Mouse (Mus musculus) kidney, embryonic 14.5 days (tissue): ENCODE measurements around the gene Paf1. TPM values are rescaled to one million over a fixed set of nuclear protein-coding genes. Genes with fewer than 3 reads are reported as not detected.

ENCODE experiments used
- ATAC-seq: fragments of 200-750 bp; cut with Nextera tagmentation; 2 replicates; pipeline ENCODE4 v1.8.0; 2017; ENCODE audit warnings: moderate number of reproducible peaks, mild to moderate bottlenecking, moderate TSS enrichment, moderate library complexity; ENCODE audit not compliant: low FRiP score, low TSS enrichment
- H3K27ac ChIP-seq: fragments of 300-500 bp; sonication (generic); 2 replicates; pipeline ENCODE4 v1.5.1; 2014; ENCODE audit warnings: low read depth, mild to moderate bottlenecking, low read length, moderate library complexity, mixed read lengths
- H3K27me3 ChIP-seq: fragments of 300-500 bp; sonication (generic); 2 replicates; pipeline ENCODE4 v1.6.1; 2014; ENCODE audit warnings: mild to moderate bottlenecking, low read length; ENCODE audit not compliant: control insufficient read depth, insufficient read depth
- H3K36me3 ChIP-seq: fragments of 300-500 bp; sonication (generic); 2 replicates; pipeline ENCODE4 v1.6.1; 2014; ENCODE audit warnings: low read length, mixed read lengths; ENCODE audit not compliant: control insufficient read depth, insufficient read depth
- H3K4me1 ChIP-seq: fragments of 300-500 bp; sonication (generic); 2 replicates; pipeline ENCODE4 v1.6.1; 2014; ENCODE audit warnings: low read length, mixed read lengths; ENCODE audit not compliant: control insufficient read depth, insufficient read depth
- H3K4me2 ChIP-seq: fragments of 300-500 bp; sonication (generic); replicated peaks from 2 replicates; pipeline ENCODE4 v1.6.1; 2014; ENCODE audit warnings: low read depth, mild to moderate bottlenecking, low read length
- H3K4me3 ChIP-seq: fragments of 300-500 bp; sonication (generic); 2 replicates; pipeline ENCODE4 v1.5.1; 2014; ENCODE audit warnings: mild to moderate bottlenecking, low read length
- H3K9ac ChIP-seq: fragments of 300-500 bp; sonication (generic); 2 replicates; pipeline ENCODE4 v1.6.1; 2014; ENCODE audit warnings: low read depth, mild to moderate bottlenecking, low read length, moderate library complexity
- H3K9me3 ChIP-seq: fragments of 300-500 bp; sonication (generic); 2 replicates; pipeline ENCODE4 v1.6.1; 2016; ENCODE audit warnings: low read length; ENCODE audit not compliant: control insufficient read depth
- WGBS: fragments of 180-500 bp; shearing (Covaris S2); extraction: QIAGEN DNeasy Blood & Tissue Kit; methylation state at CpG from one replicate; pipeline ENCODE4 v1.1.7; 2014; 5-methylcytosine and 5-hydroxymethylcytosine counted together
- polyA plus RNA-seq: library from polyadenylated mRNA; unstranded; fragments of >200 nt; fragmentation: Nextera tagmentation; extraction: Ambion mirVana; gene quantifications from 2 replicates; pipeline ENCODE4 v1.2.1, GENCODE M21; 2014

Gene Paf1
- 68.4 and 82.1 TPM in 2 replicates for polyA plus RNA-seq

DNA sequence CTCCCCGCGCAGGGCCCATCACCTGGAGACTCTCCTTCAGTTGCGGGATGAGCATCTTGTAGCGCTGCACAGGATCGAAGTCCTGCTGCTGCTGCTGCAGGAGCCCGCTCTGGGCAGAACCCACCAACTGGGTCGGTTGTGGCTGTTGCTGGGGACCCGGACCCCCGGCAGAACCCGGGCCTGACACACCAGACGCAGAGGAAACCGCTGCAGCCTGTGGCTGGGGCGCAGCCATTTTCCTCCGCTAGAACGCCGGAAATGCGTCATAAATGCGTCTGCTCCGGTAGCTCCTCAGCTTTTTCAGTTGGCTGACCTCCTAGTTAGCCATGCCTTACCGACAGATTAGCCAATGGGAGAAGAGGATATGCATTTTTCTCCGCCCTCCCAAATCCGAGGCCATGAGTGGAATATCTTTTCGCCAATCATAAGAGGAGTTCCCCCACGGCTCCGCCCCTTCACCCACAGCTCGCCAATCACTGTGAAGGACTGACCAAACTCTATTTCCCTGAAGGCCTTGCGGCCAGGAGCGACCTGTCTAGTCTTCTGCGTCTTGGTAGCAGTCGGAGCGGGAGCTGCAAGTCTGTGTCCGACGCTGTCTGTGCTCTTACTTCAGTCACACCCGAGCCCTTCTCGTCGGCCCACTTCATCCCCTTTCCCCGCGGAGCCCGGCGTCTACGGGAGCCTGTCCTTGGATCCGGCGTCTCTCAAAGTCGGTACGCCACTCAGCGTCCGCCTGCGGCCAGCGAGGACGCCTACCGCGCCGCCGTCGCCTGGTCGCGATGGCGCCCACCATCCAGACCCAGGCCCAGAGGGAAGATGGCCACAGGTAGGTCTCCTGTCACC is at the start of gene Paf1, which contains the start of gene Med29:
TSS of gene Paf1 (plus strand) at position 523 of the 843 bp plus-strand sequence.
TSS of gene Med29 (minus strand) at position 280 of the 843 bp plus-strand sequence.
- Histone ChIP-seq H3K4me2 (peak within 1 kb of the TSS; percentile 90), H3K9me3 (no peaks in the 10 kb centered on the region), H3K36me3 (peaks cover 50% of the 10 kb centered on the region), H3K27ac (peak within 1 kb of the TSS; percentile 65; the same call in 1 of the 2 replicates), H3K4me1 (peaks cover 10% of the 10 kb centered on the region; the same call in 1 of the 2 replicates), H3K9ac (peak within 1 kb of the TSS; percentile 86), H3K27me3 (no peaks in the 10 kb centered on the region), H3K4me3 (peak within 1 kb of the TSS; percentile 92)
- peak; percentile 98 for ATAC-seq
- under 1% methylated on average over 58 of the region's 58 CpGs for WGBS

DNA sequence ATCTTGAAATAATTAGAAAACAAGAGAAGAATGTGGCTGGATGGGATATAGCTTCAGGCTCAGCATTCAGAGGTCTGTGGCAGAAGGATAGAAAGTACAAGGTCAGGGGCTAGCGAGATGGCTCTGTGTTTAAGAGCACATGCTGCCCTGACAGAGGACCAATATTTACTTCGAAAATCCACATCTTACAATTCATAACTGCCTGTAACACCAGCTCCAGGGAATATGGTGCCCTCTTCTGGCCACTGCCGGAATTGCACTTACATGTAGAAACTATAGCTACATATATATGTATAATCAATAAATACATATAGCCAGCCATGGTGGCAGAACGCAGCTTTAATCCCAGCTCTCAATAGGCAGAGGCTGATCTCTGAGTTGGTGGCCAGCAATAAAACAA is 48.1 kb upstream of the Paf1 start:
- Histone ChIP-seq H3K4me2 (no peak overlapping the region), H3K36me3 (no peaks in the 10 kb centered on the region), H3K9me3 (no peaks in the 10 kb centered on the region), H3K9ac (no peak overlapping the region), H3K27ac (no peak overlapping the region), H3K27me3 (no peaks in the 10 kb centered on the region), H3K4me3 (no peak overlapping the region), H3K4me1 (peaks cover 11% of the 10 kb centered on the region; the same call in 1 of the 2 replicates)
- ATAC-seq = no peak
- WGBS = 1% methylated on average over 4 of the region's 4 CpGs

DNA sequence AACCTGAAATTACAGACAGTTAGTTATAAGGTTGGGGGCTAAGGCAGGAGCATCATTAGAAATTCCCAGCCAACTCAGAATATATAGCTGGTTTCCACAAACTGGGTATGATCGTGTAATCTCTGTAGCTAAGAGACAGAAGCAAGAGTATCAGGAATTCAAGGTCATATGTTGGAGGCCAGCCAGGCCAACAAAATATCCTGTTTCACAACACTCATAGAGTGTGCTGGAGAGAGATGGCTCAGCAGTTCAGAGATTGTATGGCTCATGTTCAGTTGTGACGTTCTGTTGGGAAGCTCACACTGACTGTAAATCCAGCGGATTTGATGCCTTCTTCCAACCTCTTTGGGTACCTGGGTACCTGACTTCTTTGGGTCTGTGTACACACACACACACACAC is 45.0 kb upstream of the Paf1 start:
- no peak for ATAC-seq
- H3K27me3 ChIP-seq = no peaks in the 10 kb centered on the region
- H3K9ac ChIP-seq = no peak overlapping the region
- no peaks in the 10 kb centered on the region for H3K9me3 ChIP-seq
- H3K4me2 ChIP-seq = no peak overlapping the region
- no peak overlapping the region for H3K27ac ChIP-seq
- H3K4me3 ChIP-seq = no peak overlapping the region
- peaks cover 18% of the 10 kb centered on the region for H3K4me1 ChIP-seq
- 70% methylated on average over 3 of the region's 3 CpGs for WGBS
- peaks cover 10% of the 10 kb centered on the region; the same call in 1 of the 2 replicates for H3K36me3 ChIP-seq

DNA sequence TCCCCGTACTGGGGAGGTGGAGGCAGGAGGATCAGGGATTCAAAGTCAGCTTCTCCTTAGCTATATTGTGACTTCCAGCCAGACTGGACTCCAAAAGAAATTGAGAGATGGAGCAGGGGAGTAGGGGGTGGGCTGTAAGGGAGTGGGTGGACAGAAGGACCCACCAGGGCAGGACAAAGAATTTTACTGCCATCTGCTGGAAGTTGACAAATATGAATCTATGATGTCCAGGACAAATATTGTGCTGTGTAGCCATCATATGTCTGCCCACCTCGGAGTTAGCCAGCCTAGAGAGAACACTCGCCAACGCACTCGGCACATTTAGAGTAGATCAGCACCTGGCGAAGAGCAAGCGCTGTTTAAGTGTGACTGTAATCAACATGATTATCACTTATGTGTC is 44.1 kb upstream of the Paf1 start:
- no peak for ATAC-seq
- peaks cover 19% of the 10 kb centered on the region for H3K36me3 ChIP-seq
- WGBS = 88% methylated on average over 7 of the region's 7 CpGs
- H3K9ac ChIP-seq = no peak overlapping the region
- H3K4me1 ChIP-seq = peaks cover 18% of the 10 kb centered on the region
- H3K4me3 ChIP-seq = no peak overlapping the region
- H3K9me3 ChIP-seq = no peaks in the 10 kb centered on the region
- H3K27me3 ChIP-seq = no peaks in the 10 kb centered on the region
- no peak overlapping the region for H3K4me2 ChIP-seq
- no peak overlapping the region for H3K27ac ChIP-seq

DNA sequence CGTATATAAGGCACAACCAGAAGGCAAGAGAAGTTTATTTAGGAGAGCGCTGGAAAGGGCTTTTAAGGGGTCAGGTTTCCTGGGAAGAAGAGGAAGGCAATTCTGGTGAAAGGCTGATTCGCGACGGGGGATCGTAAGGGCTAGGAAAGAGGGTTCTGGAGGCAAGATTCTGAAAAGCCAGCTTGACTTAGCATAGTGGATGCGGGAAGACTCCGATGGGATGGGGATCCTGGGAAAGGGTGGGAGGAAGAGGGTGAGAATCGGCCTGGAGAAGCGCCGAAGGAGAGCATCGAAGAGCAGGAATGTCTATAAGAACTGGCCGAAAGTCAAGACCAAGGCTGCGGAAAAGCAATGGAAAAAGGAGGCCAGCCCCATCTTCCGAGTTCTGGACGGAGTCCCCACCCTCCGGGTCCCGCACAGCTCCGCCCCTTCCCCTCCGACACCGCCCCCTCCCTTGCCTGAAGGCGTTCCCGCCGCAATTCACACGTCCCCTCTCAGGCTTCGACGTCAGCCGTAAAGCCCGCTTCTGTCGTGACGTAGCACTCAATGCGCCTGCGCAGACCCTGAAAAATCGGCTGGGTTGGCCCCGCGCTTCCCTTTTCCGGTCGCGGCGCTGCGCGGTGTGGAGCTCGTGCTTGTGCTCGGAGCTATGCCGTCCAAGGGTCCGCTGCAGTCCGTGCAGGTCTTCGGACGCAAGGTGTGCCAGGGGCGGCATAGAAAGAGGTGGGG is 42.4 kb upstream of the Paf1 start, which contains the start of gene Rps16:
TSS of gene Rps16 (plus strand) at position 498 of the 729 bp plus-strand sequence.
- peak; percentile 94 for ATAC-seq
- WGBS = under 1% methylated on average over 46 of the region's 50 CpGs
- H3K4me3 ChIP-seq = peak within 1 kb of the TSS; percentile 97
- peak within 1 kb of the TSS; percentile 94 for H3K27ac ChIP-seq
- H3K36me3 ChIP-seq = peaks cover 31% of the 10 kb centered on the region
- H3K4me1 ChIP-seq = peaks cover 18% of the 10 kb centered on the region
- peak within 1 kb of the TSS; percentile 98 for H3K9ac ChIP-seq
- H3K27me3 ChIP-seq = no peaks in the 10 kb centered on the region
- H3K4me2 ChIP-seq = peak within 1 kb of the TSS; percentile 77
- H3K9me3 ChIP-seq = no peaks in the 10 kb centered on the region

DNA sequence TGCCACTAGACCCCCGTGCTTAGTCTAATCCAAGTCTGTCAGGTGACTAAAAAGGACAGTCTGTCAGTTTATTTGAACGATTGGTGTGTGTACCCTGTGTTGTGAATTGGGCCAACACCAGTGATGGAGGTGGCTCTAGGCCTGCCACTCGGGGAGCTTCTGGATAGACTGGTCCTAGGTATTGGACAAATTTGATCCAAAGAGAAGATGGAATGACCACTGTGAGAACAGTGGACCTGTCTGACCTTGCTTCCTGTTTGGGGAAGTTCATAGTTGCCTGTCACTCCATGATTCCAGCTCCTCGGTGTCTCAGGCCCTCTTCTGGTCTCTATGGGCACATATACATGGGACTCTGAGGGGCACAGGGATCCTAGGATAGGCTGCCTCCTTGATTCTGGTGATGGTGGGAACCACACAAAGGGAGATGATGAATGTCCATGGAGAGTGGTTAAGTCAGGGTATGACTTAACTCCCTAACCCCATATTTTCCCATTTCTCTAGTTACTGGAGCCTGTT is 41.0 kb upstream of the Paf1 start:
- no peaks in the 10 kb centered on the region for H3K27me3 ChIP-seq
- peak overlapping the region; percentile 97 for H3K4me3 ChIP-seq
- H3K27ac ChIP-seq = no peak overlapping the region
- WGBS = 38% methylated on average over 4 of the region's 4 CpGs
- no peak for ATAC-seq
- H3K9ac ChIP-seq = peak overlapping the region; percentile 98
- no peaks in the 10 kb centered on the region for H3K9me3 ChIP-seq
- H3K4me2 ChIP-seq = peak overlapping the region; percentile 77
- H3K36me3 ChIP-seq = peaks cover 31% of the 10 kb centered on the region
- H3K4me1 ChIP-seq = peaks cover 20% of the 10 kb centered on the region

DNA sequence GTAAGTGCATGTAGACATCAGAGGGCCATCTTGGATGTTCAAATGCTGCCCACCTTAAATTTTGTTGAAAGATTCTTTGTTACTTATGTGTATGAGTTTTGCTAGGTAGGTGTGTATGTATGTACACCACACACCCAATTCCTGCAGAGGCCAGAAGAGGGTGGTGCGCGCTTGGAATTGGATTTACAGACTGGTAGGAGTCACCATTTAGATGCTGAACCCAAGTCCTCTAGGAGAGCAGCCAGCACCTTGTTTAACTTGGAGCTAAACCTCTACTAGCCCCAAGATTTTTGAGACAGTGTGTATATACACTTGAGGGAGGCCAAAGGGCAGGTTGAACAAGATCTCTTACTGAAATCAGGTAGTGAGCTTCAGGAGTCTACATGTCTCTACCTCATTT is 39.5 kb upstream of the Paf1 start:
- H3K9ac ChIP-seq = no peak overlapping the region; the same call in 1 of the 2 replicates
- ATAC-seq = no peak
- no peak overlapping the region for H3K4me3 ChIP-seq
- H3K9me3 ChIP-seq = no peaks in the 10 kb centered on the region
- peaks cover 31% of the 10 kb centered on the region for H3K36me3 ChIP-seq
- H3K27ac ChIP-seq = no peak overlapping the region
- no peak overlapping the region for H3K4me2 ChIP-seq
- peaks cover 33% of the 10 kb centered on the region for H3K4me1 ChIP-seq
- H3K27me3 ChIP-seq = no peaks in the 10 kb centered on the region
- WGBS = 89% methylated on average over 2 of the region's 2 CpGs

DNA sequence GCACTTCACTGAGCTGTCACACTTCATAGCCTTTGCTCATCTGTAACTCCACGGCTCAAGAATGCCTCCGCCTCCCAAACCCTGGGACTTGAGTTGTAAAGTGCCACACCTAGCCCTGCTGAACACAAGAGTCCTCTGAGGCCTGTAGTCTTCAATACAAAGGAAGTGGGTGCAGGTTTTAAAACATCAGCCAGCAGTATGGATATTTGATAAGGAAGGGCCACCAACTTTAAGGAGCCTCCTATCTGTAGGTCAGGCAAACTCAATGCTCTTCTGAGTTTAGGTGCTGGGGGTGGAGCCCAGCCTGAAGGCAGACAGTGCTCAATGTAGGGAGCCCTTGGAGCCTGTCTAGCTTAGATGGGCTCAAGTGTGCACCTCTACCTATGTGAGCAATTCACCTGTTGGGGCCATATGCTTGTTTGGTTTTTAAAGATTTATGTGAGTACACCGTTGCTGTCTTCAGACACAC is 38.6 kb upstream of the Paf1 start:
- no peaks in the 10 kb centered on the region for H3K9me3 ChIP-seq
- H3K9ac ChIP-seq = no peak overlapping the region
- H3K4me2 ChIP-seq = no peak overlapping the region
- no peak overlapping the region for H3K27ac ChIP-seq
- H3K4me1 ChIP-seq = peaks cover 35% of the 10 kb centered on the region
- ATAC-seq = no peak
- H3K4me3 ChIP-seq = no peak overlapping the region
- 64% methylated on average over 3 of the region's 3 CpGs for WGBS
- H3K36me3 ChIP-seq = peaks cover 34% of the 10 kb centered on the region
- H3K27me3 ChIP-seq = no peaks in the 10 kb centered on the region
